Mouse (Mus musculus) CD4-positive, CD25-positive, alpha-beta regulatory T cell, adult 9 weeks (primary cell): ENCODE data around the gene 1600014C10Rik. TPM values are rescaled to one million over a fixed set of nuclear protein-coding genes. Genes with fewer than 3 reads are reported as not detected.

Source experiments
- polyA plus RNA-seq: library from polyadenylated mRNA; unstranded; fragments of 100-300 nt; shearing (Covaris generic); gene quantifications from one replicate; pipeline ENCODE4 v1.2.1, GENCODE M21; 2017

The 1600014C10Rik gene
- 155 TPM for polyA plus RNA-seq

DNA sequence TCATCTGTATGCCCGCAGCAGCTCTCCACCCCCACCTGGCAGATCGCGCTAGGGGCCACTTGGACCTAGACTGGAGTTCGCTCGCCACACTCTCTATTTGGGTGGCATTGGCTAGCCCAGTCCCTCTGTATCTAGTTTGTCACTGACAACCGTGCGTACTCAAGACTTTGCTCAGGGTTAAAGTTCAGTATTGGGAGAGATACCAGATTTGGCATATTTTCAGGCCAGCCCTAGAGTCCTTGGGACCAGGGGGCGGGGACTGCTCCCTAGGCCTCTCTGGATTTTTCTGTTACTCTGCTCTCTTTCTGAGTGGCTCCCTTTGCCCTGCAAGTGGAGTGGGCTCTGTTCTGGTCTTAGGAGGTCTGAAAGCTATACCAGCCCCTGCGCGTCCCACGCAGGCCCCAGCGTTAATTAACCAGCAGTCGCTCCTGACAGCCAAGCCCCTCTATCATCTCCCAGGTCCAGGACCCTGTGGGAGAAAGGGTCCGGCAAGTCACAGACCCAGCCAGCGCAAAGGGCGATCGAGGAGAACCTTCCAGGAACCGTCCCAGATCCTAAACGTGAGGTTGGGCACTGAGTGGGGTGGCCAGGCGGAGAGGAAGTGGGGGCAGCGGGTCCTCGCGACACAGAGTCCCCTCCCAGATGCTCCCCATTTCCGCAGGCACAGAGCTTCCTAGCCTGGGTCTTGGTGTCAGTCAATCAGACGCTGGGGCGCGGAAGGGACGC is at the start of gene 1600014C10Rik:
TSS of gene 1600014C10Rik (plus strand) at position 256 of the 726 bp plus-strand sequence.

GRCm38 (mm10) chr7:38227900-38228298 is 44.9 kb downstream of the 1600014C10Rik start, which contains the start of gene Plekhf1:
Gene Plekhf1 (minus strand): TSS chr7:38228016.

Other genes with a start within 250 kb of the 1600014C10Rik start
- 10.7 TPM for gene Uri1, start 159.7 kb upstream of the 1600014C10Rik start, polyA plus RNA-seq
- 2.1 TPM for gene Ccne1, start 75.7 kb upstream of the 1600014C10Rik start, polyA plus RNA-seq
- gene Plekhf1, start 44.8 kb downstream of the 1600014C10Rik start, polyA plus RNA-seq = 0.67 TPM
- gene Pop4, start 88.2 kb downstream of the 1600014C10Rik start, polyA plus RNA-seq = 37.4 TPM